Mouse (Mus musculus) MEL (cell line): Measurements from ENCODE around the gene Cenpu.
"Not testable (repeated sequence)": the region's sequence is repeated elsewhere in the genome, so short reads cannot be mapped to it uniquely, and the experiment has no call there.

Source experiments
- CTCF ChIP-seq, 3 experiments: IDR thresholded peaks in 2 of 3; conservative IDR thresholded peaks in 1 of 3; 2 replicates each; pipeline ENCODE4 v1.5.1; 2011 to 2012; ENCODE audit warnings: low read length in 3 of 3, low read depth in 2 of 3, mild to moderate bottlenecking in 2 of 3, improper control_type of control experiment in 1 of 3, inconsistent platforms in 1 of 3, mixed read lengths in 1 of 3, moderate library complexity in 1 of 3; ENCODE audit not compliant: control insufficient read depth in 1 of 3, insufficient read depth in 1 of 3, poor library complexity in 1 of 3, severe bottlenecking in 1 of 3
- EP300 ChIP-seq, 2 experiments: IDR thresholded peaks; 2 replicates each; pipeline ENCODE4 v1.6.1; 2011; ENCODE audit warnings: improper control_type of control experiment in 2 of 2, low read length in 2 of 2, low read depth in 1 of 2, mild to moderate bottlenecking in 1 of 2
- GATA1 ChIP-seq: IDR thresholded peaks from 2 replicates; pipeline ENCODE4 v1.6.1; 2011; ENCODE audit warnings: low read depth, low read length, improper control_type of control experiment
- HCFC1 ChIP-seq: IDR thresholded peaks from 2 replicates; pipeline ENCODE4 v1.6.1; 2012; ENCODE audit warnings: low read depth, mild to moderate bottlenecking, inconsistent platforms, low read length, improper control_type of control experiment, moderate library complexity
- MEF2A ChIP-seq: IDR thresholded peaks from 2 replicates; pipeline ENCODE4 v1.6.1; 2014; ENCODE audit warnings: low read depth, mild to moderate bottlenecking, inconsistent platforms, low read length, improper control_type of control experiment; ENCODE audit not compliant: poor library complexity, insufficient replicate concordance, severe bottlenecking; ENCODE audit errors: extremely low read depth
- MXI1 ChIP-seq: IDR thresholded peaks from 2 replicates; pipeline ENCODE4 v1.6.1; 2011; ENCODE audit warnings: mild to moderate bottlenecking, low read depth, low read length, improper control_type of control experiment
- POLR2A ChIP-seq, 2 experiments: IDR thresholded peaks; 2 replicates each; pipeline ENCODE4 v1.6.1; 2011 to 2012; ENCODE audit warnings: low read length in 2 of 2, mild to moderate bottlenecking in 2 of 2, control low read depth in 1 of 2, improper control_type of control experiment in 1 of 2, low read depth in 1 of 2, moderate library complexity in 1 of 2; ENCODE audit not compliant: control insufficient read depth in 1 of 2, insufficient read depth in 1 of 2, poor library complexity in 1 of 2
- SIN3A ChIP-seq: IDR thresholded peaks from 2 replicates; pipeline ENCODE4 v1.6.1; 2012; ENCODE audit warnings: low read length, improper control_type of control experiment, inconsistent platforms

DNA sequence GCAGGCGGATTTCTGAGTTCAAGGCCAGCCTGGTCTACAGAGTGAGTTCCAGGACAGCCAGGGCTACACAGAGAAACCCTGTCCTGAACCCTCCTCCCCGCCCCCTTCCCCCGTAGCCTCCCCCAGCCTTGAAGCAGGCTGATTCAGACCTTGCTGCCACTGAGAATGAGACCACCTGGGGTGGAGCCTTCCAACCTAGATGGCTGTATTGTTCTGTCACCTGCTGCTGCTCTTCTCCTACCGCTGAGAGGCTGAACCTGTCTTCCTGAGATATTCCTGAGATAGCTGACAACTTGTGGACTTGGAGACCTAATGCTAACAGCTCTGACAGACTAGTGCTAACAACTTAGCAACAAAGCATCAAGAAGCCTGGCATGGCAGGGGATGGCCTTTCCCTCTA is 32.5 kb downstream of the Cenpu start:
- TF ChIP-seq CTCF (IDR thresholded peaks at IDR 0.05 in 2 of 3, conservative IDR thresholded peaks at IDR 0.05 in 1 of 3; ENCODE audit: control insufficient read depth in 1 of 3, insufficient read depth in 1 of 3, low read depth in 2 of 3, low read length in 3 of 3, poor library complexity in 1 of 3, severe bottlenecking in 1 of 3); MEF2A; MXI1; EP300 (IDR thresholded peaks at IDR 0.05; ENCODE audit: low read depth in 1 of 2, low read length in 2 of 2); POLR2A (IDR thresholded peaks at IDR 0.05; ENCODE audit: control insufficient read depth in 1 of 2, insufficient read depth in 1 of 2, low read depth in 1 of 2, low read length in 2 of 2, poor library complexity in 1 of 2); GATA1; HCFC1; SIN3A: not testable (repeated sequence)
